Mouse (Mus musculus): ENCODE data around the gene Trim63. TPM values are rescaled to one million over a fixed set of nuclear protein-coding genes. Genes with fewer than 3 reads are reported as not detected.
"Not testable (repeated sequence)": the region's sequence is repeated elsewhere in the genome, so short reads cannot be mapped to it uniquely, and the experiment has no call there.

Gene Trim63
- polyA plus RNA-seq, 1 experiment from 2014 or later = 0.39 TPM

DNA sequence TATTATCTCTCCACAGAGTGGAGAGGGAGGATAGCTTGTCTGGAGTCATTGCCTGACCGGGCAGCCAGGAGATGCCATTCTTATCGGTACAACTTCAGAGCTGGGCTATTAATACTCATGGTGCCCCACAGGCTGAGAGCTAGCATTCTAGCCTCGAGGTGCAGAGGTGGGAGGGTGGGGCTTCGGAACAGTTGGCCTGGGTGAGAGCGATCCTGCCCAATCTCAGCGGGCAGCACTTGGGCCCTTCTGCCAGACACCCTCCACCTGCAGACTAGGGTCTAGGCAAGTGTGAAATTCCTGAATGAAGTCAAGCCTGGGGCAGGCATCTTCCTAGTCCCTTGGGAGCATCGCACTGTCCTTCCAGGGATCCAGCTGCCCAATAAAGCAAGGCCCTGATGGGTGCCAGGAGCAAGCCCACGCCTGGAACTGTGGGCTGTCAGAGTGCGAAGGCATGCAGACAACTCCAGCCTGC lies 21.2 kb upstream of the Trim63 start:
- no peak overlapping the region for H3K9ac ChIP-seq (replicated peaks; ENCODE audit: low read length)
- H3K27ac ChIP-seq (replicated peaks; ENCODE audit: low read depth, low read length) = no peak overlapping the region
- H3K4me1 ChIP-seq (ENCODE audit: control insufficient read depth, insufficient read depth, low read length) = no peaks in the 10 kb centered on the region
- H3K4me3 ChIP-seq (ENCODE audit: low read depth, low read length) = no peak overlapping the region
- no peak for ATAC-seq (replicated peaks; ENCODE audit: insufficient number of reproducible peaks, low FRiP score, low TSS enrichment, low read depth)
- DNase-seq (ENCODE audit: low spot score) = no peak
- no peak overlapping the region for H3K4me2 ChIP-seq (ENCODE audit: low read depth, low read length)
- no peaks in the 10 kb centered on the region for H3K36me3 ChIP-seq (replicated peaks; ENCODE audit: control insufficient read depth, insufficient read depth, low read depth, low read length)
- WGBS = 73% methylated on average over 9 of the region's 9 CpGs
- H3K27me3 ChIP-seq (ENCODE audit: control insufficient read depth, insufficient read depth, low read length) = no peaks in the 10 kb centered on the region
- no peaks in the 10 kb centered on the region for H3K9me3 ChIP-seq (replicated peaks; ENCODE audit: control insufficient read depth, low read length)

DNA sequence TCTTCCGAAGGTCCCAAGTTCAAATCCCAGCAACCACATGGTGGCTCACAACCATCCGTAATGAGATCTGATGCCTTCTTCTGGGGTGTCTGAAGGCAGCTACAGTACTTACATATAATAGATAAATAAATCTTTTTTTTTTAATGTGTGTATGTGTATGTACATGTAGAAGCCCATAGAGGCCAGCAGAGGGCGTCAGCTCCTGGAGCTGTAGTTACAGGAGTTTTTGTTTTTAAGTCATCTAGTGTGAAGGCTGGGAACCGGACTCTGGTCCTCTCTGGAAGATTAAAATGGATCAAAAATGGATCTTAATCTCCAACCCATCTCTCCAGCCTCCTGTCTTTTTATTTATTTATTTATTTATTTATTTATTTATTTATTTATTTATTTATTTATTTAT lies 18.8 kb upstream of the Trim63 start:
- not testable (repeated sequence) for DNase-seq (ENCODE audit: low spot score); H3K27ac ChIP-seq (replicated peaks; ENCODE audit: low read depth, low read length); H3K36me3 ChIP-seq (replicated peaks; ENCODE audit: control insufficient read depth, insufficient read depth, low read depth, low read length); H3K4me1 ChIP-seq (ENCODE audit: control insufficient read depth, insufficient read depth, low read length); H3K4me3 ChIP-seq (ENCODE audit: low read depth, low read length); H3K9me3 ChIP-seq (replicated peaks; ENCODE audit: control insufficient read depth, low read length); H3K9ac ChIP-seq (replicated peaks; ENCODE audit: low read length); H3K4me2 ChIP-seq (ENCODE audit: low read depth, low read length); H3K27me3 ChIP-seq (ENCODE audit: control insufficient read depth, insufficient read depth, low read length); ATAC-seq (replicated peaks; ENCODE audit: insufficient number of reproducible peaks, low FRiP score, low TSS enrichment, low read depth)
- WGBS = 80% methylated on average over 4 of the region's 4 CpGs

DNA sequence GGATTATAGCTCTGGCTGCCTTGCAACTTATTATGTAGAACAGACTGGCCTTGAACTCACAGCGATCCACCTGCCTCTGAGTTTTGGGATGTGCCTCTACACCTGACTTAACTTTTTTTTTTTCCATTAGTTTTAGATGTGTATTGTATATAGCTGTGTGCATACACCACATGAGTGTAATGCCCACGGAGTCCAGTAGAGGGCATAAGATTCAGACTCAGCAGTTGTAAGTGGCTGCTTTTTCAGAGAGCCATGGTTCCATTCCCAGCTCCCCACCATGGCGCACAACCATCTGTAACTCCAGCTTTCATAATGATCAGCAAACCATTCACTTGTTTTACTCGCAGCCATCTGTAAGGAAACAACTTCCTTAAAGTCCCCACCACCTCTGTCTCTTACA lies 18.4 kb upstream of the Trim63 start:
- 92% methylated on average over 4 of the region's 4 CpGs for WGBS
- Histone ChIP-seq H3K9ac (replicated peaks; ENCODE audit: low read length) (no peak overlapping the region), H3K4me1 (ENCODE audit: control insufficient read depth, insufficient read depth, low read length) (no peaks in the 10 kb centered on the region), H3K4me3 (ENCODE audit: low read depth, low read length) (no peak overlapping the region), H3K4me2 (ENCODE audit: low read depth, low read length) (no peak overlapping the region), H3K36me3 (replicated peaks; ENCODE audit: control insufficient read depth, insufficient read depth, low read depth, low read length) (no peaks in the 10 kb centered on the region), H3K9me3 (replicated peaks; ENCODE audit: control insufficient read depth, low read length) (no peaks in the 10 kb centered on the region), H3K27ac (replicated peaks; ENCODE audit: low read depth, low read length) (no peak overlapping the region), H3K27me3 (ENCODE audit: control insufficient read depth, insufficient read depth, low read length) (no peaks in the 10 kb centered on the region)
- ATAC-seq (replicated peaks; ENCODE audit: insufficient number of reproducible peaks, low FRiP score, low TSS enrichment, low read depth) = no peak
- DNase-seq (ENCODE audit: low spot score) = no peak

DNA sequence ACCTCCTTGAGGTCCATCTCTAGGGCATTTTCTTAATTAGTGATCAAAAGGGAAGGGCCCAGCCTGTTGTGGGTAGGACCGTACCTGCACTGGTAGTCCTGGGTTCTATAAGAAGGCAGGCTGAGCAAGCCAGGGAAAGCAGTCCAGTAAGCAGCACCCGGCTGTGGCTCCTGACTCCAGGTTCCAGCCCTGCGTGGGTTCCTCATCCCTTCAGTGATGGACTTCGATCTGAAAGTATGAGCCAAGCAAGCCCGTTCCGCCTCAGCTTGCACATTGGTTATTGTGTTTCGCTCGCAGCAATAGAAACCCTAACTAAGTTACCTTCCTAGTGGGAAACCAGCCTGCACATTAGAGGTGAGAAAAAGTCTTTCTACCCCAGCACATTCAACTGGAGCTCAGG lies 17.6 kb upstream of the Trim63 start:
- H3K27ac ChIP-seq (replicated peaks; ENCODE audit: low read depth, low read length) = no peak overlapping the region
- H3K4me3 ChIP-seq (ENCODE audit: low read depth, low read length) = no peak overlapping the region
- DNase-seq (ENCODE audit: low spot score) = no peak
- H3K4me2 ChIP-seq (ENCODE audit: low read depth, low read length) = no peak overlapping the region
- WGBS = 94% methylated on average over 8 of the region's 8 CpGs
- H3K27me3 ChIP-seq (ENCODE audit: control insufficient read depth, insufficient read depth, low read length) = no peaks in the 10 kb centered on the region
- H3K9ac ChIP-seq (replicated peaks; ENCODE audit: low read length) = no peak overlapping the region
- H3K9me3 ChIP-seq (replicated peaks; ENCODE audit: control insufficient read depth, low read length) = no peaks in the 10 kb centered on the region
- no peak for ATAC-seq (replicated peaks; ENCODE audit: insufficient number of reproducible peaks, low FRiP score, low TSS enrichment, low read depth)
- H3K36me3 ChIP-seq (replicated peaks; ENCODE audit: control insufficient read depth, insufficient read depth, low read depth, low read length) = no peaks in the 10 kb centered on the region
- no peaks in the 10 kb centered on the region for H3K4me1 ChIP-seq (ENCODE audit: control insufficient read depth, insufficient read depth, low read length)

DNA sequence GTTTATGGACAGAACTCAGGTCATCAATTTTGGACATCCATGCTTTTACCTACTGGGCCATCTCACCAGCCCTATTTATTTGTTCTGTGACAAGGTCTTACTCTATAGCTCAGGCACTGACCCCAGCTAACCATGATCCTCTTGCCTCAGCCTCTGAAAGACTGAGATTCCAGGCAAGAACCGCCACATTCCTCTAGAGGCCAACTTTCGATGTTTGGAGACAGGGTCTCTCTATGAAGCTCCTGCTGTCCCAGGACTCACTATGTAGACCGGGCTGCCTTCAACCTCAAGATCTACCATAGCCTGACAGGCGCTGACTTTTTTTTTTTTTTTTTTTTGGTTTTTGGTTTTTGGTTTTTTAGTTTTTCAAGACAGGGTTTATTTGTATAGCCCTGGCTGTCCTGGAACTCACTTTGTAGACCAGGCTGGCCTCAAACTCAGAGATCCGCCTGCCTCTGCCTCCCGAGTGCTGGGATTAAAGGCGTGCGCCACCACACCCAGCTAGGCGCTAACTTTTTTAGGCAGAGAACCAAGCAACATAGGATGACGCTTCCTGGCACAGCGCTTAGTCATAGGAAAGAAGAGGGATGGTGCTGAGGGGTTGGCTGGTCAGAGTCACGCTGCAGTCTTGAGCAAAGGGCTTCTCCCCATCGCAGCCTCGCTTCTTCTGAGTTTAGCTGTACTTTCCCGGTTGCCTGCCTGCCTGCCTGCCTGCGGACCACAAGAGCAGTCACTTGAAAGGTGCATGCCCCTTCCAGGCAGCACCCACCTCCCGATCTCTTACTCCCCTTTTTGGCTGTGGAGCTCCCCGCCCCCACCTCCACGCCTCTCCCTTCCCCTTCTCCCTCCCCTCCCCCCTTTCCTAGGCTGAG lies 16.1 kb upstream of the Trim63 start:
- Histone ChIP-seq H3K9ac (replicated peaks; ENCODE audit: low read length) (no peak overlapping the region), H3K4me2 (ENCODE audit: low read depth, low read length) (no peak overlapping the region), H3K4me1 (ENCODE audit: control insufficient read depth, insufficient read depth, low read length) (no peaks in the 10 kb centered on the region), H3K9me3 (replicated peaks; ENCODE audit: control insufficient read depth, low read length) (no peaks in the 10 kb centered on the region), H3K27ac (replicated peaks; ENCODE audit: low read depth, low read length) (no peak overlapping the region), H3K4me3 (ENCODE audit: low read depth, low read length) (no peak overlapping the region), H3K36me3 (replicated peaks; ENCODE audit: control insufficient read depth, insufficient read depth, low read depth, low read length) (no peaks in the 10 kb centered on the region), H3K27me3 (ENCODE audit: control insufficient read depth, insufficient read depth, low read length) (no peaks in the 10 kb centered on the region)
- DNase-seq (ENCODE audit: low spot score) = no peak
- no peak for ATAC-seq (replicated peaks; ENCODE audit: insufficient number of reproducible peaks, low FRiP score, low TSS enrichment, low read depth)
- 73% methylated on average over 19 of the region's 19 CpGs for WGBS

DNA sequence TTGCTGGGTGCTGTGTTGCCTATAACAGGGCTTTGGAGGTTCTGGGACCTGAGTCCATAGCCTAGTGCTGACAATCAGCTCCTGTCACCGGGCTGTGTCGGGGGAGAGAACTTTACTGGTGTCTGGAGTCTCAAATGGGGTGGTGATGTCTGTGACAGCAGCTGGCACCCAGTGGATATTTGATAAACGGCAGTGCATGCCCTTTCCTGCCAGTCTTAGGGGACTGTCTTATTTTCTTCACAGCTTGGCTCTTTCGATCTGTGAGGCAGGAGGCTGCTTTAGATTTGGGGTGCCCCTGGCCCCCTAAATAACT lies 15.5 kb upstream of the Trim63 start:
- 76% methylated on average over 4 of the region's 4 CpGs for WGBS
- no peak overlapping the region for H3K9ac ChIP-seq (replicated peaks; ENCODE audit: low read length)
- no peak for ATAC-seq (replicated peaks; ENCODE audit: insufficient number of reproducible peaks, low FRiP score, low TSS enrichment, low read depth)

DNA sequence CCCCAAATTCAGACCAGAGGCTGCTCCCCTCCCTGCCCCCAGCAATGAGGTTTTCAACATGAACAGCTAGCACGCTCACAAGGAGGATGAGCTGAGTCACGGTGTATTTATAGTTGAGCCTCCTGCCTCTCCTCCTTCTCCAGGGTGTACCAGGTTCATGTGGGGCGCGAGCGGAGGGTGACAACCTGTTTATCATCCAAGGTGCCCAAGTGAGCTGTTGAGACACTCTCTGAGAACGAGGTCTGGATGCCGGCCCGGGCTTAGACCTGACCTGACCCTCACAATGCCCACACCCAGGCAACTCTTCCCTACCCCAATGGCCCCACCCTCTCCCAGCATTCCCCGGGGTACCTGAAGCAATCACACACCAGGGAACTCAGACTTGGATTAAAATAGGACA lies 14.6 kb upstream of the Trim63 start:
- Histone ChIP-seq H3K9me3 (replicated peaks; ENCODE audit: control insufficient read depth, low read length) (no peaks in the 10 kb centered on the region), H3K27ac (replicated peaks; ENCODE audit: low read depth, low read length) (no peak overlapping the region), H3K4me3 (ENCODE audit: low read depth, low read length) (no peak overlapping the region), H3K4me2 (ENCODE audit: low read depth, low read length) (no peak overlapping the region), H3K4me1 (ENCODE audit: control insufficient read depth, insufficient read depth, low read length) (no peaks in the 10 kb centered on the region), H3K9ac (replicated peaks; ENCODE audit: low read length) (no peak overlapping the region), H3K36me3 (replicated peaks; ENCODE audit: control insufficient read depth, insufficient read depth, low read depth, low read length) (no peaks in the 10 kb centered on the region), H3K27me3 (ENCODE audit: control insufficient read depth, insufficient read depth, low read length) (no peaks in the 10 kb centered on the region)
- no peak for DNase-seq (ENCODE audit: low spot score)
- 77% methylated on average over 9 of the region's 9 CpGs for WGBS
- ATAC-seq (replicated peaks; ENCODE audit: insufficient number of reproducible peaks, low FRiP score, low TSS enrichment, low read depth) = no peak

More for the DNA sequence above, 15.5 kb upstream of the Trim63 start:
- Histone ChIP-seq H3K4me1 (ENCODE audit: control insufficient read depth, insufficient read depth, low read length) (no peaks in the 10 kb centered on the region), H3K4me3 (ENCODE audit: low read depth, low read length) (no peak overlapping the region), H3K27me3 (ENCODE audit: control insufficient read depth, insufficient read depth, low read length) (no peaks in the 10 kb centered on the region), H3K27ac (replicated peaks; ENCODE audit: low read depth, low read length) (no peak overlapping the region), H3K9me3 (replicated peaks; ENCODE audit: control insufficient read depth, low read length) (no peaks in the 10 kb centered on the region), H3K36me3 (replicated peaks; ENCODE audit: control insufficient read depth, insufficient read depth, low read depth, low read length) (no peaks in the 10 kb centered on the region), H3K4me2 (ENCODE audit: low read depth, low read length) (no peak overlapping the region)
- DNase-seq (ENCODE audit: low spot score) = no peak

DNA sequence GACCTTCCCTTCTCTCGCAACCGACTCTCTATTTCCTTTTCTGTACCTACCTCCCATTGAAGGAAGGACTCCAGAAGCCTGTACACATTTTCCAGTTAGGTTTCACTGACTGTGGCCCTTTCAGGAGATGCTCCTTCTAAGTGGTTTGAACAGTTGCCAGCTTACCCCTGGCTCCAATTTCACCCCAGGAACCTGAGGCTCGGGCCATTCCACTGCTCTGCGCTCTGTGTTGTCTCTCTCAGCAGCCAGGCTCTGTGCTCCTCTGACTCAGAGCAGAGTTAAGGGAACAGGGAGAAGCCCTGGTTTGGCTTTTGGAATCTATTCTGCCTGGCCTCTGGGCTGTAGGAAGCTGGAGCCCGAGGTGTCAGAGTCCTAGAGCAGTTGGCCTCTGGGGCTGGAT lies 12.8 kb upstream of the Trim63 start:
- H3K27ac ChIP-seq (replicated peaks; ENCODE audit: low read depth, low read length) = no peak overlapping the region
- DNase-seq (ENCODE audit: low spot score) (no peak), ATAC-seq (replicated peaks; ENCODE audit: insufficient number of reproducible peaks, low FRiP score, low TSS enrichment, low read depth) (no peak)
- H3K9me3 ChIP-seq (replicated peaks; ENCODE audit: control insufficient read depth, low read length) = no peaks in the 10 kb centered on the region
- no peaks in the 10 kb centered on the region for H3K4me1 ChIP-seq (ENCODE audit: control insufficient read depth, insufficient read depth, low read length)
- H3K9ac ChIP-seq (replicated peaks; ENCODE audit: low read length) = no peak overlapping the region
- WGBS = 84% methylated on average over 5 of the region's 5 CpGs
- no peak overlapping the region for H3K4me2 ChIP-seq (ENCODE audit: low read depth, low read length)
- no peak overlapping the region for H3K4me3 ChIP-seq (ENCODE audit: low read depth, low read length)
- H3K27me3 ChIP-seq (ENCODE audit: control insufficient read depth, insufficient read depth, low read length) = no peaks in the 10 kb centered on the region
- H3K36me3 ChIP-seq (replicated peaks; ENCODE audit: control insufficient read depth, insufficient read depth, low read depth, low read length) = no peaks in the 10 kb centered on the region
